Mouse (Mus musculus): ENCODE measurements around the gene Tmem247. TPM values are rescaled to one million over a fixed set of nuclear protein-coding genes. Genes with fewer than 3 reads are reported as not detected.
A peak's percentile ranks its signal among the peaks of the same experiment; 100 is the strongest.

Gene Tmem247
- polyA plus RNA-seq, 1 experiment, result not detected

GRCm38 (mm10) chr17:86919729-86920128, 2.6 kb downstream of the Tmem247 start:
- Histone ChIP-seq H3K4me3 (replicated peaks; ENCODE audit: control insufficient read depth, low read depth, low read length) (no peak overlapping the region), H3K27ac (ENCODE audit: control insufficient read depth, insufficient read depth, low read depth, low read length, poor library complexity) (no peak overlapping the region), H3K4me1 (ENCODE audit: control insufficient read depth, insufficient read depth, low read length) (no peaks in the 10 kb centered on the region)
- 83% methylated on average over 11 of the region's 11 CpGs for WGBS
- TF ChIP-seq CTCF (IDR thresholded peaks at IDR 0.05; ENCODE audit: control insufficient read depth, insufficient read depth, low read length) (no peak), POLR2A (IDR thresholded peaks at IDR 0.05; ENCODE audit: borderline replicate concordance, control insufficient read depth, low read depth, low read length) (no peak)

DNA sequence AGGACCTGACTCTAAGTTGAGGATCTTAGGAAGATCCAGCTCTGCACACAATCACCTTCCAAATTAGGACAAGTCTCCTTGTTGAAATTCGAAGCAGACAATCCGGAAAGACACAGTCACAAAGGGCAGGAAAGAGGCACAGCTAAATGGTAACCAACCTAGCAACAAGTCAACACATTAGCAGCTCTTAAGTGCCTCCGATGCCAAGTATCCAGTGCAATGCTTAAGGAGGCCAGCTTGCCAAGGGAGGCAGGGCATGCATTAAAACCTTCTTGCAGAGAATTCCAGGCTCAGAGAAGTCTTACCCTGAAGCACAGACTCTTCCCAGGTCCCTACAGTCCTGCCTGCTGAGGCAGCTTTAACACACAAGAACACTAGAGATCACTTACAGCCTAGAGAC, 7.5 kb downstream of the Tmem247 start:
- no peak for TF ChIP-seq CTCF (IDR thresholded peaks at IDR 0.05; ENCODE audit: control insufficient read depth, insufficient read depth, low read length)
- no peak for TF ChIP-seq POLR2A (IDR thresholded peaks at IDR 0.05; ENCODE audit: borderline replicate concordance, control insufficient read depth, low read depth, low read length)
- 87% methylated on average over 3 of the region's 3 CpGs for WGBS
- H3K4me3 ChIP-seq (replicated peaks; ENCODE audit: control insufficient read depth, low read depth, low read length), result no peak overlapping the region
- H3K27ac ChIP-seq (ENCODE audit: control insufficient read depth, insufficient read depth, low read depth, low read length, poor library complexity), result no peak overlapping the region
- peaks cover 3% of the 10 kb centered on the region for H3K4me1 ChIP-seq (ENCODE audit: control insufficient read depth, insufficient read depth, low read length)

DNA sequence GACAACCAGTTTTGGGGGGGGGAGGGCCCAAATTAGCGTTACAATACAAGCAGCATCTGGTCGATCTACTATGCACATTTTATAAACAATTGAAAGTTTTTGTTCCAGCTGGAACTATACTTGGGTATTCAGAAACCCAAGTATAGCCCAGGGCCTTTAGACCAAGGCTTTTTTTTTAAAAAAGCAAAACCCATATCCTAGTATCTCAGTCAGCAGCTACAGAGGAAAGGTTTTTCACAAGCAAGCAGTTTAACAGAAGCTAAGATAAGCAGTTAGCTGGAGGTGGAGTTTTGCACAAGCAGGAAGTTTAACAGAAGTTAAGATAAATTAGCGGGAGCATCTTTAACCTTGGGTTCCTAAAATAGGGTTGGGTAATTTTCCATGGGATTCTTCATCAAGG, 9.7 kb downstream of the Tmem247 start:
- WGBS, result 79% methylated on average over 3 of the region's 3 CpGs
- no peak for TF ChIP-seq POLR2A (IDR thresholded peaks at IDR 0.05; ENCODE audit: borderline replicate concordance, control insufficient read depth, low read depth, low read length)
- no peak for TF ChIP-seq CTCF (IDR thresholded peaks at IDR 0.05; ENCODE audit: control insufficient read depth, insufficient read depth, low read length)
- Histone ChIP-seq H3K4me3 (replicated peaks; ENCODE audit: control insufficient read depth, low read depth, low read length) (no peak overlapping the region), H3K4me1 (ENCODE audit: control insufficient read depth, insufficient read depth, low read length) (peaks cover 4% of the 10 kb centered on the region), H3K27ac (ENCODE audit: control insufficient read depth, insufficient read depth, low read depth, low read length, poor library complexity) (no peak overlapping the region)

DNA sequence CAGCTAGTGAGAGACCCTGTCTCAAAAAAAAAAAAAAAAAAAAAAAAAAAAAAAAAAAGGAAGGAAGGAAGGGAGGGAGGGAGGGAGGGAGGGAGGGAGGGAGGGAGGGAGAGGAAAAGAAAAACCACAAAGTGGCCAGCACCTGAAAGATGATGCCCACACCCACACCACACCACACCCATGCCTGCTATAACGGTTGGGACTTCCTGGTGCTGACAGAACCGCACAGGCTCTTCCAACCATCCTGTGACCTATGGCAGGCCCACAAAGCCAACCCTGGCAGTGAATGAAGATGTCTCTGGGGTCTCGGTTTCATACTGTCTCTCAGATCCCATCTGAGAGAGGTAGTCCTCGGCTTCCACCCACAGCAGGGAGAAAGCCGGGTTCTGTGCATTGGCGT, 12.2 kb downstream of the Tmem247 start:
- peaks cover 4% of the 10 kb centered on the region for H3K4me1 ChIP-seq (ENCODE audit: control insufficient read depth, insufficient read depth, low read length)
- H3K27ac ChIP-seq (ENCODE audit: control insufficient read depth, insufficient read depth, low read depth, low read length, poor library complexity), result no peak overlapping the region
- WGBS, result 44% methylated on average over 6 of the region's 6 CpGs
- H3K4me3 ChIP-seq (replicated peaks; ENCODE audit: control insufficient read depth, low read depth, low read length), result no peak overlapping the region
- no peak for TF ChIP-seq POLR2A (IDR thresholded peaks at IDR 0.05; ENCODE audit: borderline replicate concordance, control insufficient read depth, low read depth, low read length)
- TF ChIP-seq CTCF (IDR thresholded peaks at IDR 0.05; ENCODE audit: control insufficient read depth, insufficient read depth, low read length), result no peak

GRCm38 (mm10) chr17:86929981-86930380, 12.8 kb downstream of the Tmem247 start:
- H3K4me3 ChIP-seq (replicated peaks; ENCODE audit: control insufficient read depth, low read depth, low read length), result no peak overlapping the region
- TF ChIP-seq CTCF (IDR thresholded peaks at IDR 0.05; ENCODE audit: control insufficient read depth, insufficient read depth, low read length) (no peak), POLR2A (IDR thresholded peaks at IDR 0.05; ENCODE audit: borderline replicate concordance, control insufficient read depth, low read depth, low read length) (no peak)
- H3K27ac ChIP-seq (ENCODE audit: control insufficient read depth, insufficient read depth, low read depth, low read length, poor library complexity), result no peak overlapping the region
- peaks cover 4% of the 10 kb centered on the region for H3K4me1 ChIP-seq (ENCODE audit: control insufficient read depth, insufficient read depth, low read length)

- H3K4me3 ChIP-seq (replicated peaks; ENCODE audit: control insufficient read depth, low read depth, low read length), result no peak overlapping the region
- TF ChIP-seq CTCF (IDR thresholded peaks at IDR 0.05; ENCODE audit: control insufficient read depth, insufficient read depth, low read length), result no peak
- no peak for TF ChIP-seq POLR2A (IDR thresholded peaks at IDR 0.05; ENCODE audit: borderline replicate concordance, control insufficient read depth, low read depth, low read length)
- 56% methylated on average over 5 of the region's 5 CpGs for WGBS
- no peak overlapping the region for H3K27ac ChIP-seq (ENCODE audit: control insufficient read depth, insufficient read depth, low read depth, low read length, poor library complexity)
- H3K4me1 ChIP-seq (ENCODE audit: control insufficient read depth, insufficient read depth, low read length), result peaks cover 4% of the 10 kb centered on the region
These were observed 15.7 kb downstream of the Tmem247 start for GRCm38 (mm10) chr17:86932896-86933295.

DNA sequence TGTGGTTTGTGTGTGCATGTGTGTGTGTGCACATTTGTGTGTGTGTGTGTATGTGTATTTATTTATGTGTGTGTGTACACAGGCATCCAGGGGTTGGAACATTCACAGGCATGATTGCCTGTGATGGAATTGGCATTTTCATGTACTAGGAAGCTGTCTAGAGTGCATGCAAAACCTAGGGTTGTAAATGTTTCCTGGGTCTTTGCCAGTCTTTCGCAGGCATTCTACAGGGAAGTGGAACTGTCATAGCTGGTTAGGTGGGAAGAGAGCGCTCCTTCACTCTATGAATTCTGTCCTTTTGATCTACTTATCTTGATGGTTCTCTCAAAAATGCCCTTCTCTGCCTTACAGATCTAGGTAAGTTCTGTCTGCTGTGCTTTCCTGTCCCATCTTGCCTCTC, 19.9 kb downstream of the Tmem247 start:
- no peak overlapping the region for H3K27ac ChIP-seq (ENCODE audit: control insufficient read depth, insufficient read depth, low read depth, low read length, poor library complexity)
- H3K4me3 ChIP-seq (replicated peaks; ENCODE audit: control insufficient read depth, low read depth, low read length), result no peak overlapping the region
- WGBS, result 58% methylated on average over 2 of the region's 2 CpGs
- no peaks in the 10 kb centered on the region; the same call in 1 of the 2 replicates for H3K4me1 ChIP-seq (ENCODE audit: control insufficient read depth, insufficient read depth, low read length)
- no peak for TF ChIP-seq POLR2A (IDR thresholded peaks at IDR 0.05; ENCODE audit: borderline replicate concordance, control insufficient read depth, low read depth, low read length)
- no peak for TF ChIP-seq CTCF (IDR thresholded peaks at IDR 0.05; ENCODE audit: control insufficient read depth, insufficient read depth, low read length)

- 5% methylated on average over 20 of the region's 20 CpGs for WGBS
- H3K4me3 ChIP-seq (replicated peaks; ENCODE audit: control insufficient read depth, low read depth, low read length), result peak overlapping the region; percentile 8
- no peak overlapping the region for H3K27ac ChIP-seq (ENCODE audit: control insufficient read depth, insufficient read depth, low read depth, low read length, poor library complexity)
- no peaks in the 10 kb centered on the region; the same call in 1 of the 2 replicates for H3K4me1 ChIP-seq (ENCODE audit: control insufficient read depth, insufficient read depth, low read length)
- TF ChIP-seq POLR2A (IDR thresholded peaks at IDR 0.05; ENCODE audit: borderline replicate concordance, control insufficient read depth, low read depth, low read length) (no peak), CTCF (IDR thresholded peaks at IDR 0.05; ENCODE audit: control insufficient read depth, insufficient read depth, low read length) (no peak)
These were observed 20.5 kb downstream of the Tmem247 start for GRCm38 (mm10) chr17:86937497-86938155.

GRCm38 (mm10) chr17:86938683-86939082, 21.5 kb downstream of the Tmem247 start:
- H3K4me1 ChIP-seq (ENCODE audit: control insufficient read depth, insufficient read depth, low read length), result no peaks in the 10 kb centered on the region; the same call in 1 of the 2 replicates
- H3K4me3 ChIP-seq (replicated peaks; ENCODE audit: control insufficient read depth, low read depth, low read length), result no peak overlapping the region
- H3K27ac ChIP-seq (ENCODE audit: control insufficient read depth, insufficient read depth, low read depth, low read length, poor library complexity), result no peak overlapping the region
- 88% methylated on average over 7 of the region's 7 CpGs for WGBS
- TF ChIP-seq CTCF (IDR thresholded peaks at IDR 0.05; ENCODE audit: control insufficient read depth, insufficient read depth, low read length), result no peak
